7 mouse cellular contexts compared by ENCODE assay signal in genomic region chr4:147869238-147869637, GRCm38 (mm10). TPM values are rescaled to one million over a fixed set of nuclear protein-coding genes. Genes with fewer than 3 reads are reported as not detected.
DNase-seq lines count a peak whose midpoint lies in the region; ATAC-seq and TF ChIP-seq lines count a peak whose summit lies in the region.

No protein-coding gene starts in this region.

- no peak for ATAC-seq in forebrain, embryonic 14.5 days
- no peak for ATAC-seq in liver, embryonic 13.5 days (ENCODE audit: low read depth)

- peak overlapping the region; percentile 61 for H3K27ac ChIP-seq in testis, adult 2 months (ENCODE audit: control insufficient read depth, insufficient read depth, low read depth, low read length)
- H3K27ac ChIP-seq in forebrain, embryonic 14.5 days (ENCODE audit: low read depth, low read length), result no peak overlapping the region
- H3K27ac ChIP-seq in liver, embryonic 13.5 days, result peak overlapping the region; percentile 80

- 22% methylated on average over 5 of the region's 5 CpGs for WGBS in forebrain, embryonic 14.5 days
- 10% methylated on average over 5 of the region's 5 CpGs for WGBS in liver, embryonic 13.5 days (ENCODE audit: insufficient replicate concordance)

- H3K4me2 ChIP-seq in forebrain, embryonic 14.5 days (ENCODE audit: low read length), result peak overlapping the region; percentile 87
- peak overlapping the region; percentile 89 for H3K4me2 ChIP-seq in liver, embryonic 13.5 days

- H3K36me3 ChIP-seq in testis, adult 2 months (ENCODE audit: control insufficient read depth, insufficient read depth, low read length), result peaks cover 2% of the 10 kb centered on the region; the same call in 1 of the 2 replicates
- H3K36me3 ChIP-seq in forebrain, embryonic 14.5 days (ENCODE audit: control insufficient read depth, insufficient read depth, low read length), result peaks cover 36% of the 10 kb centered on the region
- H3K36me3 ChIP-seq in liver, embryonic 13.5 days, result peaks cover 53% of the 10 kb centered on the region

- peak overlapping the region; percentile 69 for H3K9ac ChIP-seq in forebrain, embryonic 14.5 days (ENCODE audit: low read length)
- H3K9ac ChIP-seq in liver, embryonic 13.5 days, result peak overlapping the region; percentile 81

- no peak for TF ChIP-seq POLR2A in testis, adult 2 months (IDR thresholded peaks at IDR 0.05; ENCODE audit: control insufficient read depth, low read depth, low read length)

- peaks cover 12% of the 10 kb centered on the region for H3K4me1 ChIP-seq in testis, adult 2 months (ENCODE audit: control insufficient read depth, insufficient read depth, low read length)
- peaks cover 20% of the 10 kb centered on the region for H3K4me1 ChIP-seq in forebrain, embryonic 14.5 days (ENCODE audit: control insufficient read depth, insufficient read depth, low read length)
- peaks cover 41% of the 10 kb centered on the region for H3K4me1 ChIP-seq in liver, embryonic 13.5 days (replicated peaks)

- no peak for TF ChIP-seq CTCF in testis, adult 2 months (IDR thresholded peaks at IDR 0.05; ENCODE audit: control insufficient read depth, insufficient read depth, insufficient replicate concordance, low read depth, low read length)

- no peaks in the 10 kb centered on the region for H3K27me3 ChIP-seq in testis, adult 2 months (ENCODE audit: control insufficient read depth, insufficient read depth, low read length)
- no peaks in the 10 kb centered on the region for H3K27me3 ChIP-seq in forebrain, embryonic 14.5 days (replicated peaks; ENCODE audit: control insufficient read depth, insufficient read depth, low read length)
- H3K27me3 ChIP-seq in liver, embryonic 13.5 days, result no peaks in the 10 kb centered on the region

- H3K9me3 ChIP-seq in forebrain, embryonic 14.5 days (replicated peaks; ENCODE audit: control insufficient read depth, low read length), result no peaks in the 10 kb centered on the region
- H3K9me3 ChIP-seq in liver, embryonic 13.5 days (replicated peaks), result no peaks in the 10 kb centered on the region

- no peak for DNase-seq in testis, postnatal 14 days (ENCODE audit: low spot score)
- no peak for DNase-seq in forebrain, embryonic 14.5 days (ENCODE audit: low spot score)
- DNase-seq in liver, embryonic 13.5 days, result no peak
- DNase-seq in MN1 (ENCODE audit: low spot score), result no peak
- no peak for DNase-seq in thymus, postnatal 4 days
- no peak for DNase-seq in spleen, postnatal 36 days (ENCODE audit: low spot score in 2 of 2)

- peak overlapping the region; percentile 98 for H3K4me3 ChIP-seq in testis, adult 2 months (ENCODE audit: control insufficient read depth, low read depth, low read length)
- peak overlapping the region; percentile 69 for H3K4me3 ChIP-seq in forebrain, embryonic 14.5 days (ENCODE audit: low read depth, low read length)
- H3K4me3 ChIP-seq in liver, embryonic 13.5 days (replicated peaks), result peak overlapping the region; percentile 96

RNA-seq across cellular contexts. Expression of gene Fv1, which starts 0.5 kb away (rescaled TPM):
- 1.4 and 1.8 TPM in 2 replicates for polyA plus RNA-seq in testis, adult 2 months (2012; rRNA removed)
- 9.5 and 10.2 TPM in 2 replicates for polyA plus RNA-seq in forebrain, embryonic 14.5 days (2014; fragmentation: Nextera tagmentation; extraction: Ambion mirVana)
- 2.5 and 3.5 TPM in 2 replicates for polyA plus RNA-seq in liver, embryonic 13.5 days (2015; fragmentation: Nextera tagmentation; extraction: Ambion mirVana)

RNA-seq across cellular contexts. Expression of gene Miip, which starts 0.6 kb away (rescaled TPM):
- polyA plus RNA-seq in testis, adult 2 months (2012; rRNA removed), result 96.6 and 116 TPM in 2 replicates
- 36.6 and 37.1 TPM in 2 replicates for polyA plus RNA-seq in forebrain, embryonic 14.5 days (2014; fragmentation: Nextera tagmentation; extraction: Ambion mirVana)
- 25.7 and 29.1 TPM in 2 replicates for polyA plus RNA-seq in liver, embryonic 13.5 days (2015; fragmentation: Nextera tagmentation; extraction: Ambion mirVana)

RNA-seq across cellular contexts. Expression of gene Zfp933, which starts 21.1 kb away (rescaled TPM):
- polyA plus RNA-seq in testis, adult 2 months (2012; rRNA removed), result 1.6 and 2.3 TPM in 2 replicates
- 8.4 and 12.5 TPM in 2 replicates for polyA plus RNA-seq in forebrain, embryonic 14.5 days (2014; fragmentation: Nextera tagmentation; extraction: Ambion mirVana)
- polyA plus RNA-seq in liver, embryonic 13.5 days (2015; fragmentation: Nextera tagmentation; extraction: Ambion mirVana), result 1.3 and 1.5 TPM in 2 replicates

RNA-seq across cellular contexts. Expression of gene Mfn2, which starts 35.3 kb away (rescaled TPM):
- polyA plus RNA-seq in testis, adult 2 months (2012; rRNA removed), result 142 and 153 TPM in 2 replicates
- 33.8 and 50.1 TPM in 2 replicates for polyA plus RNA-seq in forebrain, embryonic 14.5 days (2014; fragmentation: Nextera tagmentation; extraction: Ambion mirVana)
- polyA plus RNA-seq in liver, embryonic 13.5 days (2015; fragmentation: Nextera tagmentation; extraction: Ambion mirVana), result 17.7 and 21.0 TPM in 2 replicates

RNA-seq across cellular contexts. Expression of gene Zfp984, which starts 59.6 kb away (rescaled TPM):
- 0.36 and 0.64 TPM in 2 replicates for polyA plus RNA-seq in testis, adult 2 months (2012; rRNA removed)
- 6.1 and 6.2 TPM in 2 replicates for polyA plus RNA-seq in forebrain, embryonic 14.5 days (2014; fragmentation: Nextera tagmentation; extraction: Ambion mirVana)
- 6.4 and 8.4 TPM in 2 replicates for polyA plus RNA-seq in liver, embryonic 13.5 days (2015; fragmentation: Nextera tagmentation; extraction: Ambion mirVana)
